Mouse (Mus musculus): ENCODE results near the gene Usp44. TPM values are rescaled to one million over a fixed set of nuclear protein-coding genes. Genes with fewer than 3 reads are reported as not detected.

The Usp44 gene
- 0.16 TPM in 1 of 2 replicates, not detected in the other for polyA plus RNA-seq (2012; rRNA removed; ENCODE audit: low replicate concordance)

DNA sequence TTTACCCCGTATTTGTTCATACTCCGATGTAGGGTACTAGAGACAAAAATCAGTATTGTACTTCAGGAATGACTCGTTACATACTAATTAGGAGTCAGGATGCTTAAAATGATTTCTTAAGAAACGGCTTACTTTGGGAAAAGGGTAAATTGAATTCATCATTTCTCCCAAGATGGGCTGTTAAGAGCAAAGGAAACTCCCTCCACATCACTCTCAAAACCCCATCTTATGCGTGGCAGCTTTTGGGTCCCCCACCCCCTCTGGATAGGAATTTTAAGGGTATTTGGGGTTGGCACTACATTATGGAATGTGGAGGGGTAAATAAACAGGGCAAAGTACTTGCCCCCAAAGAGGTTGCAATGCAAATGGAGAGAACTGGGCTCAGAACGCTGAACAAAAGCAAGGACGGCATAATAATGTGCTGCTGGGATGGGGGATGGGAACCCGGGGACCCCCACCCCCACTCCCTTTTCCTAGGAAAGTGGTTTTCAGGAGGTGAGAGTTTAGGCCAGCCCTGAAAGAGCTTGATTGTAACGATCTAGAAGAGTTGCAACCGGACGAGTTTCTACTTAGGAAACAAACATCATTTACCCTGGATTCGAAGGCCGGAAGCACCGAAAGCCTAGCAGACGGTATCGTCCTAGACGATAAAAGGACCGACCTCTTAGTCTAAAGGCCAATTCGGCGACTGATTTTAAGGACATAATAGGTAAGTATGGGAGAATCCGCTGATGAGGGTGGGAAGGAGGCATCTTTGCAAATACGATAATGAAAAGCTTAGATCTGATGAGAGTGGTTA lies at the start of gene Usp44:
Usp44 (plus strand) TSS at position 625 of the 799 bp plus-strand sequence.

DNA sequence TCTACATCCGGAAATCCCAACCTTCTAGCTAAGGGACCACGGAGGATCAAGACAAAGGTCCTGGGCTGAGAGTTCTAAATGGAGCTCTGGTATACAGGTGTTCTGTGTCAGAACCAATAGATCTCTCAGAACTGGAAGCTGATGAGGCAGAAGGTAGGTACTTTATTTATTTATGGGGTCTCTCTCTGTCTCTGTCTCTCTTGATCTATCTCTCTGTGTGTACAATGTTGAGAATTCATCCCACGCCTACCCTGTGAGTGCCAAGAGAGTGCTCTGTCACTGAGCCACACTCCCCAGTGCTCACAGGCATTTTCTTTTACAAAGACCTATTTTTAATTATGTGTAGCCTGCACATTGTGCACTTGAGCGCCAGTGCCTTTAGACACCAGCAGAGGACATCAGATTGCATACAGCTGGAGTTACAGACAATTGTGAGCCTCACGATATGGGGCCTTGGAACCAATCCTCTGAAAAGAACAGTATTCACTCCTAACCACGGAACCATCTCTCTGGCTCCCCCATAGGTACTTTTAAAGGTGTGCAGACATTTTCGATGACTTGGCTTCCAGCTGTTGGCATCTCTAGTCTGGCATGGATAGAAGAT lies 65.8 kb downstream of the Usp44 start, which contains the start of gene Metap2:
Metap2 (minus strand) TSS at position 51 of the 604 bp plus-strand sequence.

Other genes with a start within 250 kb of the Usp44 start
- 10.9 and 31.1 TPM in 2 replicates for gene Snrpf, start 241.8 kb upstream of the Usp44 start, polyA plus RNA-seq (2012; rRNA removed; ENCODE audit: low replicate concordance)
- gene Ntn4, start 190.9 kb upstream of the Usp44 start, polyA plus RNA-seq (2012; rRNA removed; ENCODE audit: low replicate concordance): 9.1 and 12.1 TPM in 2 replicates
- gene Metap2, start 65.5 kb downstream of the Usp44 start, polyA plus RNA-seq (2012; rRNA removed; ENCODE audit: low replicate concordance): 31.8 and 43.3 TPM in 2 replicates
- gene Vezt, start 204.3 kb downstream of the Usp44 start, polyA plus RNA-seq (2012; rRNA removed; ENCODE audit: low replicate concordance): 7.8 and 16.9 TPM in 2 replicates
- 1.7 and 2.9 TPM in 2 replicates for gene Fgd6, start 204.4 kb downstream of the Usp44 start, polyA plus RNA-seq (2012; rRNA removed; ENCODE audit: low replicate concordance)

Measured in mammary gland, adult 2 months (tissue).